Mouse (Mus musculus) olfactory bulb, adult 2 months (tissue): ENCODE results near the gene Hip1.

Experiments
- CTCF ChIP-seq: fragments of 200-500 bp; IDR thresholded peaks from 2 replicates; pipeline ENCODE4 v1.5.1; 2012; ENCODE audit warnings: low read depth, mild to moderate bottlenecking, low read length, moderate library complexity; ENCODE audit not compliant: insufficient read depth
- POLR2A ChIP-seq: fragments of 200-500 bp; IDR thresholded peaks from 2 replicates; pipeline ENCODE4 v1.6.1; 2012; ENCODE audit warnings: mild to moderate bottlenecking, low read depth, low read length, moderate library complexity; ENCODE audit not compliant: insufficient read depth

- TF ChIP-seq CTCF: no peak
- TF ChIP-seq POLR2A: no peak
Observed at GRCm38 (mm10) chr5:135573006-135573405, 28.1 kb upstream of the Hip1 start, which contains the start of gene Ccl24.
